Mouse (Mus musculus) liver (tissue): Measurements from ENCODE around the gene Slc12a7.
"Not testable (repeated sequence)": the region's sequence is repeated elsewhere in the genome, so short reads cannot be mapped to it uniquely, and the experiment has no call there.

Experiments used
- DNase-seq: peaks from one replicate; pipeline ENCODE4 v3.0.0-alpha.2; 2020; ENCODE audit warnings: mixed read lengths

Gene Slc12a7

GRCm38 (mm10) chr13:73720241-73720640 is 12.7 kb upstream of the Slc12a7 start:
- no peak for DNase-seq

DNA sequence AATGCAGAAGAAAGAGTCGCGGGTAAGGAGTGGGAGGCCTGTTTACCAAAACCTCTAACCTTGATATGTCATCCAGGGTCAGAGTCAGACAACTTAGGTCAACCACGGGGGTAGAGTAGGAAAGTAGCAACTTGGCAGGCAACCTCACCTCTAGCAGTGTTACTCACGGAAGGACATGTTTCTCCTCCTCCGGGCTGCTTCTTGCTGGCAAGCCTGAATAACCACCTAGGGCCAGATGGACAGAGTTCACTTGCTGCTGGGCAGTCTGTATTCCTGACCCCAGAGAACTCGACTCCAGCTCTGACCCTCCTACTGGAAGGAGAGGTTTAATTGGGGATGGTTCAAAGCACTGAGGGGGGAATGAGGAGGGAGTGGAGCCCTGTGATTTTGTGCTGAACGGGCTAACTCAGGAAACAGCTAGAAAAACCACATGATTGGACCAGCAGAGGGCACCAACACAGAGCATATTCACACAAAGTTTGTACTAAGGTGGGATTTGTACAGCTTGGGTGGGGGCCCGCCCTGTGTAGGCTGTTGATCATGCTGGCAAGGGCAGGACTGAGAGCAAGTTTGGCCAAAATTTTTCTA is 9.7 kb upstream of the Slc12a7 start:
- DNase-seq: no peak

DNA sequence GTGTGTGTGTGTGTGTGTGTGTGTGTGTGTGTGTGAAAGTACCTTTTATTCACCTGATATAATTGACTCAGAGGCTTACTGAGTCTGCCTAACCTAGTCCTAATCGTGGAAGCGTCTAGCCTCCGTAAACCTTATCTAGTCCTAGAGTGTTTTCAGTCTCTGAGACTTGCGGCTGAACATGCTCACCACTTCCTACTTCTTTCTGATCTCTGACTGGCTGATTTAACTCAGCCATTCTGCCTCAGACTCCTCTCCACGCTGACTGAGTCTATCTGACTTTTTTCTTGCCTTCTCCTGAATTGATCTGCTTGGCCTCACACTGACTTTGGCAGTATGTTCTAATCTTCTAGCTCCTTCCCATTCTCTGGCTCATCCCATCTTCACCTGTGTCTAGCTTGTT is 7.6 kb upstream of the Slc12a7 start:
- no peak for DNase-seq

- DNase-seq: no peak
Observed at GRCm38 (mm10) chr13:73727621-73728025, 5.3 kb upstream of the Slc12a7 start.

DNA sequence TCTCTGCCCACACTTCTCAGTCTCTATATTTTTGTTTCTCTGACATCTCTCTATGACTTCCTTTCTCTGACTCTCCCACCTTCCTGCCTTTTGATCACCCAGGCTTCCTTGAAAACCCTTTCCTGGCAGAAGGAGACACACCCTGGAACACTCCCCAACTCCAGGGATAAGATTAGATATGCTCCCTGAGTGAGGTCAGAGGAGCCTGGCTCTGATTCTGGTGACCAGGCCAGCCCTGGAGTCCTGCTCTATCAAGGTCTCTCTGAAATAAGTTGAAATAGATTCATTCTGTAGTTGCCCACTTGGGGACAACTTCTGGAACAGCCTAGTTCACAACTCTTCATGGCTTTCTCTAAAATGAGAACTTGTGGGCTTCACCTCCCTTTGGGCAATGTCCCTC is 4.3 kb upstream of the Slc12a7 start:
- DNase-seq: no peak

DNA sequence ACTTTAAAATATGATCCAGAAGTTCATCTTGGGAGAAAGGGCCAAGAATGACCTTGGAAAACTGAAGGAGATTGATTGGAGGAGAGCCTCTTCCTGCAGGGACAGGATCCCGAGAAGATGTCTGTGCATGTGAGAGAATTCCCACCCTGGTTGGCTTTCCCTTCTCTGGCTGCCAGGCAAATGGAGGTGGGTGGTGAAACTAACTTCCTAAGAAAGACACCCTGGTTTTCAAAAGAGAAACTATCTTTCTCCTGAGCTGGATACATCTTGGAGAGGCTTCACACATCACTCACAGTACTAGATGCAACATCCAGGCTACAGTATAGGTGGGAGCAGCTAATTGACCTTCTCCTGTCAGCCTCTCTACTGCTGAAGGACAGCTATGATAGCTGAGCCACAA is 2.0 kb upstream of the Slc12a7 start:
- no peak for DNase-seq

GRCm38 (mm10) chr13:73732235-73732634 is 659 bp upstream of the Slc12a7 start:
- no peak for DNase-seq

- no peak for DNase-seq
Observed at GRCm38 (mm10) chr13:73734379-73734778, 1.5 kb downstream of the Slc12a7 start.

- no peak for DNase-seq
Observed at GRCm38 (mm10) chr13:73735270-73735669, 2.4 kb downstream of the Slc12a7 start.

GRCm38 (mm10) chr13:73735928-73736327 is 3.0 kb downstream of the Slc12a7 start:
- no peak for DNase-seq

GRCm38 (mm10) chr13:73736943-73737342 is 4.0 kb downstream of the Slc12a7 start:
- no peak for DNase-seq

DNA sequence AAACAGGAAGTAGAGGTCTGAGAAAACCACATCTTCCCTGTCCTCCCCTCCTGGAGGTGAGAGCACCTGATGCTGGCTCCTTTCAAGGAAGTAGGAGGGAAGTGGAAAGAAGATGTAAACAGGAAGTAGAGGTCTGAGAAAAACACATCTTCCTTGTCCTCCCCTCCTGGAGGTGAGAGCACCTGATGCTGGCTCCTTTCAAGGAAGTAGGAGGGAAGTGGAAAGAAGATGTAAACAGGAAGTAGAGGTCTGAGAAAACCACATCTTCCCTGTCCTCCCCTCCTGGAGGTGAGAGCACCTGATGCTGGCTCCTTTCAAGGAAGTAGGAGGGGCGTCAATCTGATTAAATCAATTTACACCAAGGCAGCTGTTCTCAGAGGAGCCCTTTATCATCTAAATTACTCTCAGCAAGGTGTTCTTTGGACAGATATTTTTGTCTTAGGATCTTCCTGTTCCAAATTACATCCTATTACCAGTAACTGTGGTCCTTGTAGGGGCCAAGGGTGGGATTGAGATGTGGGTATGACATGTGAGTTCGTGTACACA is 7.6 kb downstream of the Slc12a7 start:
- DNase-seq: not testable (repeated sequence)

DNA sequence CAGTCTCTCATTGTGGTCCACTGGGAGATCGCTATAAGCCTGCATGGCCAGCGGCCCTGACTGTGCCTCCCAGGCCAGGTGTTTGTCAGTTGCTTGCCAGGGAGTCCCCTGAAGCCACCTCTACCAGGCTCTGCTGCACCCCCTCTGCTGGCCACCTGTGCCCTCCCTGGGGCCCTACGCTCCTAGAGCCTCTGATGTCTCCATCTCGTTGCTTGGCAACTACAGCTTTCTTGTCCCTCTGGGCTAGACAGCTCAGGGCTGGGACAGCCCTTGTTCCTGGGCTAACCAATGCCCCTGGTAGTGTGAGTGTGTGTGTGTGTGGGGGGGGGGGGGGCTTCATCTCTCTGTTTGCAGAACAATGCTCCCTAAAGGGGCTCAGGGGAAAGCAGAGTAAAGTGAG is 10.1 kb downstream of the Slc12a7 start:
- no peak for DNase-seq

DNA sequence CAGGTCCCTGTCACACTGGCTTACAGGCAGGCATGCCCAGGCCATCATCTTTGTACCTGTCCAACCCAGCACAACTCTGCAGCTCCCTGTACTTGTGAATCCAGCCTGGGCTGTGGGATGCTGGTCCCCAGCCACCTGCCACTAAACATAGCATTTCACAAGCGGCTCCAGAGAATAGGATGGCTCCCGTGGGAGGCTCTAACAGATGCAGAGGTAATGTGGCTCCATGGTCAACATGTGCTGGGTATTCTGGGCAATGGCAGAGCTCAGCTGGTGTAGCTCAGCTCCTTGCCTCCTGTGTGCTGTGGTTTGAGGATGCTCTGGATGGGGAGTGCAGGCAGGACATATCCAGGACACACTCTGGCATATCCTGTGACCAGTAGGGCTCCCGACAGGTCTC is 10.8 kb downstream of the Slc12a7 start:
- DNase-seq: no peak

GRCm38 (mm10) chr13:73748663-73749440 is 16.0 kb downstream of the Slc12a7 start:
- no peak for DNase-seq

DNA sequence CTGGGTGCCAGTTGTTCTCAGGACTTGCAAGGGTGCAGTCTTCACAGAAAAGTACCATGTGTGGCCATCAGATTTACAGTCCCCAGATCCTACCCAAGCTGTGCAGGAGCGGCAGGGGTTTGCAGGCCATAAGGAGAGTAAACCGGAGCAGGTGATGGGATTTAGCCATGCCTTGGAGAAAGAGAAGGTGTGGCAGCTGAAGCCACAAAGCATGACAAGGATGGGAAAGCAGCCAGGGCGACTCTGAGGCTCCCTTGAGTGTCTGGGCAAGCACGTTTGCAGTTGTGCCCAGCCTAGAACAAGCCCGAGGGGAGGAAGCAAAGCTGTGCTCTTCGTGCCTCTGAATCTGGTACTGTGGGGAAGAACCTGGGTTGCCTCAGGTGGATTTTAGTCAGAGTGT is 17.5 kb downstream of the Slc12a7 start:
- DNase-seq: no peak

- DNase-seq: no peak
Observed at GRCm38 (mm10) chr13:73751284-73751683, 18.4 kb downstream of the Slc12a7 start.

GRCm38 (mm10) chr13:73755809-73756208 is 22.9 kb downstream of the Slc12a7 start:
- DNase-seq: no peak

DNA sequence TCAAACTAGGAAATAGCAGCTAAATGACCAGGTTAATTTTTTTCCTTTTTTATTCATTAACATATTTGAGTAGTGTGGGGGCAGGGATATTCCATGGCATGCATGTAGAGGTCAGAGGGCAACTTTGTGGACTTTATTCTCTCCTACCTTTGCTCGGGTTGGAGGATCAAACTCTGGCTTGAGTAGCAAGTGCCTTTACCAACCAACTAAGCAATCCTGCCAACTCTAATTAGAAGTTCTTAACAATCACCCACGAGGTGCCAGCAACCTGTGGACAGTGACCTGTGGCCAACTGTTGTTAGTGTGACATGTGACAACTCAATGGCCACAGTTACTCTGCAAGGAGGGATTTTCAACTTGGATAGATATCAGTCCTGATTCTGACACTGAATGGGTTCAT is 24.0 kb downstream of the Slc12a7 start:
- DNase-seq: no peak

DNA sequence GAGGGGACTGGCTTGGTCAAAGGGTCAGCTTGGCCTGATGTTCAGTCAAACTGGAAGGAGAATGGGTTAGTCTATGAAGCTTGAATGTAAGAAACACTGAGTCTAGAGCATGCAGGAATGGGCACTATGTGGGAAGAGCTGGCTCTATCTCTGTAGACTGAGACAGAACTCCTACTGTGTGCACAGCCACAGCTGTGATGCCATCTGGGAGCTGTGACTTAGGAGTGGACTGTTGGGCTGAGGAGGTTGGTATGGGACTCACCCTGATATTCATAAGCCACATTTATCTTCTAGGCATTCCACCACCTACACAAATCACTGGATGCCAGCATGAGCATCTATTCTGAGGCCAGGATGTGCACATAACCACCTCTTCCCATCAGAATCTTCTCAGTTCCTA is 24.5 kb downstream of the Slc12a7 start:
- no peak for DNase-seq

DNA sequence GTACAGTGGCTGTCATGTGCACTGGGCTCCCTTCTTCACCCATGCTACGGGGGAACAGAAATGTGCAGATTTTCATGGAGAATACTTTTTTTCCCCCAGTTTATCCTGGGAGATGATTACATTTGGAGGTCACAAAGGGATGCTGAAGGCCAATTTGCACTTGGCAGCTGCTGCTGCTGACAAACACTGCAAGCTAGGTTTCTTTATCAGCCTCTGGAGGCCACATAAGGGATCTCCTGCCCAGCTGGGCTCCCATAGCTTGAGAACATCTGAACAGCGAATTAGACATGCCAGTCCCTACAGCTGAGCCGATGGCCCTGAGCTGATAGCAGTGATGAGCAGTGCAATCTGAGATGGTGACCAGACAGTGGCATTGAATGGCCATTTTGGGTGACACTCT is 26.7 kb downstream of the Slc12a7 start:
- DNase-seq: no peak

DNA sequence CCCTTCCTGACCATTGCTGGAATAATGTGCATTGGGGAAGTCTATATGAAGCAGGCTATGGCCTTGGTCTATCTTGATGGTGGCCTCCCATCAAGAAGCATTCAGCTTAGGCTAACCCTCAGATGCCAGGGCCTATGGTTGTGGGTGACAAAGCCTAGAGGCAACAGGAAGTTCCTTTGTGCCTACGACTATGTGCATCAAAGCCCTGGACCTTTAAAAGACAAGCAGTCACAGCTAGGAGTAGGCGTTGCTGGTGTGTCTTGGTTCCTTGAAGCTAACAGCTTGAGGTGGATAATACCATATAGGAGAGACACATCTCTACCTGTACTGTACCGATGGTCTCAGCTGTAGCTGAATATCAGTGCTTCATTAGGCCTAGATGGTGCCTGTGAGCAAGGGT is 27.2 kb downstream of the Slc12a7 start:
- no peak for DNase-seq

GRCm38 (mm10) chr13:73762938-73763337 is 30.0 kb downstream of the Slc12a7 start:
- peak; percentile 11 for DNase-seq

DNA sequence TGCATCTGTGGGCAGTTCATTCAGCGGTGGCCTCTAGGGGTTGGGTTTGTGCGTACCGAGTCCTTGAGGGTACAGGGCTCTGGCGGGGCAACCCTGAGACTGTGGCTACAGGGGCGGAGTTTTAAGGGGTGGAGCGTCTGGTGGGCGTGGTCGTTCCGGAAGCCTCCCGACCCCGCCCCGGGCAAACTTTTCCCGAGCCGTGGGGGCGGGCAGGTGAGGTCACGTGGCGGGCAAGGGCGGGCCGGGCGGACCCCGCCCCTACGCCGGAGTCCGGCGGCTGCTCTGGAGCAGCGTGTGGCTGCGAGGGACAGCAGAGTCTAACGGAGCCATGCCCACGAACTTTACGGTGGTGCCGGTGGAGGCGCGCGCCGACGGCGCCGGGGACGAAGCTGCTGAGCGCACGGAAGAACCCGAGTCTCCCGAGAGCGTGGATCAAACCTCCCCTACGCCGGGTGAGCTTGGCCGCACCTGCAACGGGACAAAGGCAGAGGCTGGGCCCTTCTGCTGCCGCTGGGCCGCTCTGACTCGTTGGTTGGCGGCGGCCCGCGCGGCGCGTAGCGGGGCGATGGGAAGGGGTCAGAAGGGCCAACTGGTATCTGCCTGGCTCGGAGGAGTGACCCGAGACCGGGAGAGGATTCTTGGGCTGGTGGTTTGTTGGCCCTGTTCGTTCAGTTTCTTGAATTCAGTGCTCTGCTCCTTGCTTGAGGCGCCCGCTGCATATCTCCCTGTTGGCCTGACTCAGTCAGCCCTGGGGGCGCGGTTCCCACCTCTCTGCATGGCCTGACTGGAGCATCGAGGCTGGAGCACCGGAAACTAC is 30.8 kb downstream of the Slc12a7 start:
- DNase-seq: peak; percentile 92
